Mouse (Mus musculus): ENCODE results near the gene Wnt7b. TPM values are rescaled to one million over a fixed set of nuclear protein-coding genes. Genes with fewer than 3 reads are reported as not detected.

Wnt7b gene
- polyA plus RNA-seq (2015; fragmentation: Nextera tagmentation; extraction: Ambion mirVana): 0.66 and 0.71 TPM in 2 replicates

- H3K4me1 ChIP-seq (ENCODE audit: control insufficient read depth, insufficient read depth, low read length): peaks cover 22% of the 10 kb centered on the region
- H3K9ac ChIP-seq (ENCODE audit: low read depth, low read length): peak within 1 kb of the TSS; percentile 8; the same call in 1 of the 2 replicates
- WGBS: 4% methylated on average over 19 of the region's 19 CpGs
- H3K27me3 ChIP-seq (replicated peaks; ENCODE audit: control insufficient read depth, insufficient read depth, low read length): peaks cover 67% of the 10 kb centered on the region
- peak within 1 kb of the TSS; percentile 56 for H3K4me3 ChIP-seq (ENCODE audit: low read length)
- H3K9me3 ChIP-seq (ENCODE audit: control insufficient read depth, low read length): no peaks in the 10 kb centered on the region
- peak within 1 kb of the TSS; percentile 90 for H3K4me2 ChIP-seq (ENCODE audit: low read depth, low read length)
- no peak within 1 kb of the TSS for H3K27ac ChIP-seq (ENCODE audit: low read length)
- H3K36me3 ChIP-seq (ENCODE audit: control insufficient read depth, insufficient read depth, low read length): no peaks in the 10 kb centered on the region
- no peak for ATAC-seq
These were observed at the start of gene Wnt7b for GRCm38 (mm10) chr15:85582356-85582910. Wnt7b (minus strand) TSS chr15:85582473.

GRCm38 (mm10) chr15:85631591-85631990 lies 49.3 kb upstream of the Wnt7b start:
- H3K9ac ChIP-seq (ENCODE audit: low read depth, low read length): no peak overlapping the region
- H3K4me2 ChIP-seq (ENCODE audit: low read depth, low read length): no peak overlapping the region
- no peaks in the 10 kb centered on the region for H3K9me3 ChIP-seq (ENCODE audit: control insufficient read depth, low read length)
- peaks cover 5% of the 10 kb centered on the region; the same call in 1 of the 2 replicates for H3K27me3 ChIP-seq (replicated peaks; ENCODE audit: control insufficient read depth, insufficient read depth, low read length)
- H3K27ac ChIP-seq (ENCODE audit: low read length): no peak overlapping the region
- no peak overlapping the region for H3K4me3 ChIP-seq (ENCODE audit: low read length)
- H3K4me1 ChIP-seq (ENCODE audit: control insufficient read depth, insufficient read depth, low read length): 0 out of 2 replicates have a peak, but pooled peaks cover 3% of the 10 kb centered on the region
- no peaks in the 10 kb centered on the region for H3K36me3 ChIP-seq (ENCODE audit: control insufficient read depth, insufficient read depth, low read length)
- 39% methylated on average over 2 of the region's 2 CpGs for WGBS
- ATAC-seq: no peak

GRCm38 (mm10) chr15:85629924-85630545 lies 47.8 kb upstream of the Wnt7b start:
- Histone ChIP-seq H3K36me3 (ENCODE audit: control insufficient read depth, insufficient read depth, low read length) (no peaks in the 10 kb centered on the region), H3K9ac (ENCODE audit: low read depth, low read length) (no peak overlapping the region), H3K4me3 (ENCODE audit: low read length) (no peak overlapping the region), H3K4me2 (ENCODE audit: low read depth, low read length) (no peak overlapping the region), H3K9me3 (ENCODE audit: control insufficient read depth, low read length) (no peaks in the 10 kb centered on the region), H3K4me1 (ENCODE audit: control insufficient read depth, insufficient read depth, low read length) (peaks cover 8% of the 10 kb centered on the region; the same call in 1 of the 2 replicates), H3K27ac (ENCODE audit: low read length) (no peak overlapping the region), H3K27me3 (replicated peaks; ENCODE audit: control insufficient read depth, insufficient read depth, low read length) (peaks cover 19% of the 10 kb centered on the region)
- no peak for ATAC-seq
- WGBS: 76% methylated on average over 7 of the region's 7 CpGs

- H3K36me3 ChIP-seq (ENCODE audit: control insufficient read depth, insufficient read depth, low read length): no peaks in the 10 kb centered on the region
- peak overlapping the region; percentile 74 for H3K9ac ChIP-seq (ENCODE audit: low read depth, low read length)
- H3K4me3 ChIP-seq (ENCODE audit: low read length): peak overlapping the region; percentile 54
- WGBS: 3% methylated on average over 67 of the region's 68 CpGs
- peak overlapping the region; percentile 90 for H3K4me2 ChIP-seq (ENCODE audit: low read depth, low read length)
- no peak overlapping the region for H3K27ac ChIP-seq (ENCODE audit: low read length)
- H3K4me1 ChIP-seq (ENCODE audit: control insufficient read depth, insufficient read depth, low read length): peaks cover 6% of the 10 kb centered on the region; the same call in 1 of the 2 replicates
- H3K9me3 ChIP-seq (ENCODE audit: control insufficient read depth, low read length): 0 out of 2 replicates have a peak, but pooled peaks cover 4% of the 10 kb centered on the region
- H3K27me3 ChIP-seq (replicated peaks; ENCODE audit: control insufficient read depth, insufficient read depth, low read length): peaks cover 35% of the 10 kb centered on the region
- peak; percentile 63 for ATAC-seq
These were observed 43.5 kb upstream of the Wnt7b start for GRCm38 (mm10) chr15:85625666-85626279.

- 0 out of 2 replicates have a peak, but pooled peaks cover 4% of the 10 kb centered on the region for H3K9me3 ChIP-seq (ENCODE audit: control insufficient read depth, low read length)
- H3K27me3 ChIP-seq (replicated peaks; ENCODE audit: control insufficient read depth, insufficient read depth, low read length): peaks cover 34% of the 10 kb centered on the region
These were observed 39.9 kb upstream of the Wnt7b start for GRCm38 (mm10) chr15:85622213-85622612.

GRCm38 (mm10) chr15:85615537-85616100 lies 33.3 kb upstream of the Wnt7b start:
- H3K9ac ChIP-seq (ENCODE audit: low read depth, low read length): no peak overlapping the region
- H3K4me2 ChIP-seq (ENCODE audit: low read depth, low read length): no peak overlapping the region
- 27% methylated on average over 21 of the region's 21 CpGs for WGBS
- no peak overlapping the region for H3K4me3 ChIP-seq (ENCODE audit: low read length)
- no peaks in the 10 kb centered on the region for H3K9me3 ChIP-seq (ENCODE audit: control insufficient read depth, low read length)
- H3K4me1 ChIP-seq (ENCODE audit: control insufficient read depth, insufficient read depth, low read length): peaks cover 22% of the 10 kb centered on the region
- ATAC-seq: no peak
- peaks cover 7% of the 10 kb centered on the region for H3K27me3 ChIP-seq (replicated peaks; ENCODE audit: control insufficient read depth, insufficient read depth, low read length)
- H3K27ac ChIP-seq (ENCODE audit: low read length): no peak overlapping the region
- no peaks in the 10 kb centered on the region for H3K36me3 ChIP-seq (ENCODE audit: control insufficient read depth, insufficient read depth, low read length)

More at GRCm38 (mm10) chr15:85622213-85622612, 39.9 kb upstream of the Wnt7b start:
- Histone ChIP-seq H3K4me1 (ENCODE audit: control insufficient read depth, insufficient read depth, low read length) (peaks cover 6% of the 10 kb centered on the region; the same call in 1 of the 2 replicates), H3K4me2 (ENCODE audit: low read depth, low read length) (no peak overlapping the region), H3K9ac (ENCODE audit: low read depth, low read length) (no peak overlapping the region), H3K4me3 (ENCODE audit: low read length) (no peak overlapping the region), H3K27ac (ENCODE audit: low read length) (no peak overlapping the region), H3K36me3 (ENCODE audit: control insufficient read depth, insufficient read depth, low read length) (no peaks in the 10 kb centered on the region)
- ATAC-seq: no peak
- 77% methylated on average over 13 of the region's 13 CpGs for WGBS

GRCm38 (mm10) chr15:85615075-85615474 lies 32.8 kb upstream of the Wnt7b start:
- 45% methylated on average over 22 of the region's 22 CpGs for WGBS
- no peak overlapping the region for H3K9ac ChIP-seq (ENCODE audit: low read depth, low read length)
- ATAC-seq: no peak
- H3K4me3 ChIP-seq (ENCODE audit: low read length): no peak overlapping the region
- H3K9me3 ChIP-seq (ENCODE audit: control insufficient read depth, low read length): no peaks in the 10 kb centered on the region
- H3K27ac ChIP-seq (ENCODE audit: low read length): no peak overlapping the region
- H3K4me1 ChIP-seq (ENCODE audit: control insufficient read depth, insufficient read depth, low read length): peaks cover 25% of the 10 kb centered on the region
- H3K27me3 ChIP-seq (replicated peaks; ENCODE audit: control insufficient read depth, insufficient read depth, low read length): peaks cover 7% of the 10 kb centered on the region
- no peak overlapping the region for H3K4me2 ChIP-seq (ENCODE audit: low read depth, low read length)
- H3K36me3 ChIP-seq (ENCODE audit: control insufficient read depth, insufficient read depth, low read length): no peaks in the 10 kb centered on the region

GRCm38 (mm10) chr15:85613358-85614266 lies 31.3 kb upstream of the Wnt7b start:
- ATAC-seq: peak; percentile 56
- 0 out of 2 replicates have a peak overlapping the region, but pooled peaks have one; percentile 25 for H3K9ac ChIP-seq (ENCODE audit: low read depth, low read length)
- 64% methylated on average over 17 of the region's 17 CpGs for WGBS
- H3K4me3 ChIP-seq (ENCODE audit: low read length): no peak overlapping the region
- peaks cover 7% of the 10 kb centered on the region for H3K27me3 ChIP-seq (replicated peaks; ENCODE audit: control insufficient read depth, insufficient read depth, low read length)
- H3K4me1 ChIP-seq (ENCODE audit: control insufficient read depth, insufficient read depth, low read length): peaks cover 25% of the 10 kb centered on the region
- H3K36me3 ChIP-seq (ENCODE audit: control insufficient read depth, insufficient read depth, low read length): no peaks in the 10 kb centered on the region
- H3K27ac ChIP-seq (ENCODE audit: low read length): peak overlapping the region; percentile 7; the same call in 1 of the 2 replicates
- H3K4me2 ChIP-seq (ENCODE audit: low read depth, low read length): no peak overlapping the region
- H3K9me3 ChIP-seq (ENCODE audit: control insufficient read depth, low read length): no peaks in the 10 kb centered on the region

Measured in intestine, embryonic 16.5 days (tissue).